Mouse (Mus musculus): ENCODE data around the gene Cdh4. TPM values are rescaled to one million over a fixed set of nuclear protein-coding genes. Genes with fewer than 3 reads are reported as not detected.
A peak's percentile ranks its signal among the peaks of the same experiment; 100 is the strongest.

The Cdh4 gene
- polyA plus RNA-seq, 1 experiment: 0.36 TPM

DNA sequence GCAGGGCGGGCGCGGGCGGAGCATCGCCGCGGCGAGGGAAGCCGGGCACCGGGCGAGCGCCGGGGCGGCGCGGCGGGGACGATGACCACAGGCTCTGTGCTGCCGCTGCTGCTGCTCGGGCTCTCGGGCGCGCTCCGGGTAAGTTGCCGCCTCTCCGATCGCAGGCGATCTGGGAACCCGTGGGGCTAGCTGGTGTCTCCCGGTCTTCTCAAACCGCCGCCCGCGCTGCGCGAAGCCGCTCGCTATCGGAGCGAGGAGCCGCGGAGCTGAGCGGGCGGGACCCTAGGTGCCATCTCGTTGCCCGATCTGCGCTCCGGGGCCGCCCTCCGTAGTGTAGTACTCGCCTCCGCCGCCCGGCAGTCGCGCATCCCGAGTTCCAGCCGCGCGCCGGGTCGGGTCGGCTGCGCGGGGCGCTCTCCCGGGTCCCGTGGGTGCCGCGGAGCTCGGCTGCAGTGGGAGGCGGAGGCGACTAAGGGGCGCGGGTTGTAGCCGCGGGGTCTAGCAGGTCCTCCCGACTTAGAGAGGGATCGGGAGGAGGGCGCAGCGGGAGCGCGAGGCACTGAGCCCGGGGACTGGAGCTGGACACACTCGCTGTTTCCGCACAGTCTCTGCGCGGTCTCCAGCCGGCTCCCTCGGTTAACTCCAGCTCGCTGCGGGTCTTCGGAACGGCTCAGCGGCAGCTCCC lies 452 bp downstream of the Cdh4 start:
- TF ChIP-seq POLR2A (IDR thresholded peaks at IDR 0.05; ENCODE audit: control insufficient read depth, low read depth, low read length) (no peak), CTCF (IDR thresholded peaks at IDR 0.05; ENCODE audit: control insufficient read depth, insufficient read depth, insufficient replicate concordance, low read depth, low read length) (no peak)
- peak overlapping the region; percentile 79 for H3K4me3 ChIP-seq (ENCODE audit: control insufficient read depth, low read depth, low read length)
- no peak overlapping the region for H3K27ac ChIP-seq (ENCODE audit: control insufficient read depth, insufficient read depth, low read depth, low read length)
- H3K4me1 ChIP-seq (ENCODE audit: control insufficient read depth, insufficient read depth, low read length): peaks cover 17% of the 10 kb centered on the region
- H3K36me3 ChIP-seq (ENCODE audit: control insufficient read depth, insufficient read depth, low read length): no peaks in the 10 kb centered on the region
- no peaks in the 10 kb centered on the region for H3K27me3 ChIP-seq (ENCODE audit: control insufficient read depth, insufficient read depth, low read length)

DNA sequence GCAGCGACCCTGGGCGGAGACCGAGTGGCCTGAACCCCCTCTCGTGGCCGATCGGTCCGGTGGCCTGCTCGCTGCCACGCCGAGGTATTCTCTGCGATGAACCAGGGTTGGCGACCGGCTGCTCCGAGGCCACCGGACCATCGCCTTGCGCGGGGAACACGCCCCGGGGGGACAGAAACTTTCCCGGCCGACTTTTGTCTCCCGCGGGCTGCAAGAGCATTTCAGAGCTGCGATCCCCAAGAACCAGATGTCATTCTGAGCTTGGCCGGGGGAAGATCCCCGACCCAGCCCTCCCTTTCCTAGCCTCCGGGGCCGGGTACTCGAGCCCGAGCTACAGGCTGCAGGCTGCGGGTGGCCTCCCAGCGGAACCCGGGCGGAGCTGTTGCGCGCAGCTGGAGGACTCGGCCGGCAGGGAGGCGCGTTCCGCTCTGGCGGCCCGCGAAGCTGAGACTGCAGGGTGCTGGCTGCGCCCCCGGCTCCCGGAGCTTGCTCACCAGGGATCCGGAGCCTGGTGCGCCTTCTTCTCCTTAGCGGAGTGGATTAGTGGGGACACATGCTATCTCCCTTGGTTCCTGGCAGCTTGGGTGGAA lies 1.1 kb downstream of the Cdh4 start:
- H3K27me3 ChIP-seq (ENCODE audit: control insufficient read depth, insufficient read depth, low read length): no peaks in the 10 kb centered on the region
- TF ChIP-seq CTCF (IDR thresholded peaks at IDR 0.05; ENCODE audit: control insufficient read depth, insufficient read depth, insufficient replicate concordance, low read depth, low read length) (no peak), POLR2A (IDR thresholded peaks at IDR 0.05; ENCODE audit: control insufficient read depth, low read depth, low read length) (no peak)
- peaks cover 17% of the 10 kb centered on the region for H3K4me1 ChIP-seq (ENCODE audit: control insufficient read depth, insufficient read depth, low read length)
- H3K27ac ChIP-seq (ENCODE audit: control insufficient read depth, insufficient read depth, low read depth, low read length): no peak overlapping the region
- H3K4me3 ChIP-seq (ENCODE audit: control insufficient read depth, low read depth, low read length): peak overlapping the region; percentile 79
- no peaks in the 10 kb centered on the region for H3K36me3 ChIP-seq (ENCODE audit: control insufficient read depth, insufficient read depth, low read length)

DNA sequence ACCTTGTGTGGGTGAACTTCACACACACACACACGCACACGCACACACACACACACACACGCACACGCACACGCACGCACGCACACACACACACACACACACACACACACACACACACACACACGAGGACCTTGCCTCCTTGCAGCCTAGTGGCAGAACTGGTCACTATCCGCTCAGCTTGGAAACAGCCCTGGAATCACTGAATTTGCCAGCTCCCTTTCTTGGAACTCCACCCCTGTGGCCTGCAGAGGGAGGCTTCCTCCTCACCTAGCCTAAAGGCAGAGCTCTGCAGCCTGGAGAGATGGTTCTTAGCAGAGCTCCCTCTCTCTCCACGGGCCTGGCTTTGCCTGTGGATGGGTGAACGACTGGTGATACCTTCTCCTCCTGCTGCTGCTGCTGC lies 1.7 kb downstream of the Cdh4 start:
- peaks cover 17% of the 10 kb centered on the region for H3K4me1 ChIP-seq (ENCODE audit: control insufficient read depth, insufficient read depth, low read length)
- H3K27me3 ChIP-seq (ENCODE audit: control insufficient read depth, insufficient read depth, low read length): no peaks in the 10 kb centered on the region
- H3K27ac ChIP-seq (ENCODE audit: control insufficient read depth, insufficient read depth, low read depth, low read length): no peak overlapping the region
- no peak overlapping the region for H3K4me3 ChIP-seq (ENCODE audit: control insufficient read depth, low read depth, low read length)
- H3K36me3 ChIP-seq (ENCODE audit: control insufficient read depth, insufficient read depth, low read length): no peaks in the 10 kb centered on the region
- TF ChIP-seq POLR2A (IDR thresholded peaks at IDR 0.05; ENCODE audit: control insufficient read depth, low read depth, low read length): no peak
- TF ChIP-seq CTCF (IDR thresholded peaks at IDR 0.05; ENCODE audit: control insufficient read depth, insufficient read depth, insufficient replicate concordance, low read depth, low read length): no peak

DNA sequence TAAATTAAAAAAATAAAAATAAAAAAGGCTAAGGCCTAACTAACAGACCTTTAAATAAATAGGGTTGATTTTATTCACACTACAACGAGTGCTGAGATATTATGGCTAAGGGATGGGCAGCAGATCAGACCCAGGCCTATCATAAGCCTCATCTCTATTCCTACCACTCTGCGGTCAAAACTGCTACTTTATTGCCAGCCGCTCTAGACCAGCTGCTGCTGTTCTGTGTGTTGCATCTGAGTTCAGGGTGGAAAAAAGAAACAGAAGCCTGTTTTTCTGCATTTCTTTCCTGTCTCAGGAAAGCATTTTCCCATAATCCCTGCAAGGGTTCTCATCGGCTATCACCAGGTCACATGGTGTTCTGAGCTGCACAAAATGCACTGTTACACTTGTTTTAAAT lies 6.0 kb downstream of the Cdh4 start:
- Histone ChIP-seq H3K27ac (ENCODE audit: control insufficient read depth, insufficient read depth, low read depth, low read length) (no peak overlapping the region), H3K36me3 (ENCODE audit: control insufficient read depth, insufficient read depth, low read length) (no peaks in the 10 kb centered on the region), H3K4me3 (ENCODE audit: control insufficient read depth, low read depth, low read length) (no peak overlapping the region), H3K4me1 (ENCODE audit: control insufficient read depth, insufficient read depth, low read length) (peaks cover 3% of the 10 kb centered on the region; the same call in 1 of the 2 replicates), H3K27me3 (ENCODE audit: control insufficient read depth, insufficient read depth, low read length) (no peaks in the 10 kb centered on the region)
- TF ChIP-seq CTCF (IDR thresholded peaks at IDR 0.05; ENCODE audit: control insufficient read depth, insufficient read depth, insufficient replicate concordance, low read depth, low read length): no peak
- no peak for TF ChIP-seq POLR2A (IDR thresholded peaks at IDR 0.05; ENCODE audit: control insufficient read depth, low read depth, low read length)

DNA sequence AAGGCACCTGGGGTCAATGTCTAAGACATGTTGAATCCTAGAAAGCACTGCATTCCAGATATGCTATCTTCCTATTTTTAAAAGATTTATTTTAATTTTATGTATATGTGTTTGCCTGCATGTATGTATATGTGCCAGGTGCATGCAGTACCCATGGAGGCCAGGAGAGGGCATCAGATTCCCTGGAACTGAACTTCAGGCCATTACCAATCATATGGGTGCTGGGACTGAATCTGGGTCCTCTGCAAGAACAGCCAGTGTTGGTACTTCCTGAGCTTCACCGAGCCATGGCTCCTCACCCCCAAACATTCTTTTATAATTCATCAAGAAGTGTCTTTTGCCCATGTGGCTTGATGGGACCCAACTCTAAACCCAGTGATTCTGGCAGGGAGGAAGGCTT lies 6.8 kb downstream of the Cdh4 start:
- Histone ChIP-seq H3K4me1 (ENCODE audit: control insufficient read depth, insufficient read depth, low read length) (no peaks in the 10 kb centered on the region), H3K4me3 (ENCODE audit: control insufficient read depth, low read depth, low read length) (no peak overlapping the region), H3K27ac (ENCODE audit: control insufficient read depth, insufficient read depth, low read depth, low read length) (no peak overlapping the region), H3K36me3 (ENCODE audit: control insufficient read depth, insufficient read depth, low read length) (no peaks in the 10 kb centered on the region), H3K27me3 (ENCODE audit: control insufficient read depth, insufficient read depth, low read length) (no peaks in the 10 kb centered on the region)
- TF ChIP-seq CTCF (IDR thresholded peaks at IDR 0.05; ENCODE audit: control insufficient read depth, insufficient read depth, insufficient replicate concordance, low read depth, low read length) (peak; percentile 61; the same call in 1 of the 2 replicates), POLR2A (IDR thresholded peaks at IDR 0.05; ENCODE audit: control insufficient read depth, low read depth, low read length) (no peak)

DNA sequence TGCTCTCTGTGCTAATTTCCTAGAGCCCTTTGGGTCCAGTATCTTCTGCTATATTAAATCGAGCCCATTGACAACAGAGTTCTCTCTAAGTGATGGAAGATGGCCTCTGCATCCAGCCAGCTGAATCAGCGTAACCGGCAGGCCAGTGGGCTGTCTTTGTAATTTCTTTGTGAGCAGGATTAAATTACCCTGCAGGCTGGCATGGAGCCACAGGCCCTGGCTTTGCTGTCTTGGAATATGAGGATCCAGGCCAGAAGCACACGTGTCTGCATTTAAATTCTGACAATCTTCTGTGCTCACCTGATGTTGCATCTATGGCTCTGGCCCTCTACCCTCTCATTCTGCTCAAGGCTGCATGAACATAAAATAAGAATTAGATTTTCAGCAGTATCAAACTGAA lies 17.0 kb downstream of the Cdh4 start:
- H3K4me1 ChIP-seq (ENCODE audit: control insufficient read depth, insufficient read depth, low read length): no peaks in the 10 kb centered on the region
- no peak for TF ChIP-seq CTCF (IDR thresholded peaks at IDR 0.05; ENCODE audit: control insufficient read depth, insufficient read depth, insufficient replicate concordance, low read depth, low read length)
- TF ChIP-seq POLR2A (IDR thresholded peaks at IDR 0.05; ENCODE audit: control insufficient read depth, low read depth, low read length): no peak
- no peak overlapping the region for H3K27ac ChIP-seq (ENCODE audit: control insufficient read depth, insufficient read depth, low read depth, low read length)
- H3K27me3 ChIP-seq (ENCODE audit: control insufficient read depth, insufficient read depth, low read length): no peaks in the 10 kb centered on the region
- H3K36me3 ChIP-seq (ENCODE audit: control insufficient read depth, insufficient read depth, low read length): no peaks in the 10 kb centered on the region
- no peak overlapping the region for H3K4me3 ChIP-seq (ENCODE audit: control insufficient read depth, low read depth, low read length)

DNA sequence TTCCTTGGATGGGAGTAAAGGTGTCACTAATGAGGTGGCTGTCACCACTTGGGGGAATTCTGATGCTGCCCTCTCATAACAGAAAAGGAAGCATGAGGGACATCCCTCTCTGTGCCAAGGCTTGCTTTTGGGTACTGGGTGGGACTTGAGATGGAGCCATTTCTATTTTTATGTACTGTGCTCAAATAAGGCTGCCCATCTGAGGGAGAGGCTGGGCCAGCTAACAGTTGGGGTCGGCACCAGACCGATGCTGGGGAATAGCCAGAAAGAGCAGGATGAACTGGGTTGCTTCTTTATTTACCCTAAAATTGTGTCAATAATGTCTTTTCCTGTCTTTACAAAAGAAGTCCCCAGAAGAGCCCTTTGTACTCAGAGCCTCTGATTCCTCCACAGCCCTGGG lies 17.4 kb downstream of the Cdh4 start:
- Histone ChIP-seq H3K27me3 (ENCODE audit: control insufficient read depth, insufficient read depth, low read length) (no peaks in the 10 kb centered on the region), H3K4me3 (ENCODE audit: control insufficient read depth, low read depth, low read length) (no peak overlapping the region), H3K27ac (ENCODE audit: control insufficient read depth, insufficient read depth, low read depth, low read length) (no peak overlapping the region), H3K36me3 (ENCODE audit: control insufficient read depth, insufficient read depth, low read length) (no peaks in the 10 kb centered on the region), H3K4me1 (ENCODE audit: control insufficient read depth, insufficient read depth, low read length) (no peaks in the 10 kb centered on the region)
- TF ChIP-seq POLR2A (IDR thresholded peaks at IDR 0.05; ENCODE audit: control insufficient read depth, low read depth, low read length) (no peak), CTCF (IDR thresholded peaks at IDR 0.05; ENCODE audit: control insufficient read depth, insufficient read depth, insufficient replicate concordance, low read depth, low read length) (no peak)

Data from testis, adult 2 months (tissue).